Comparison of ENCODE assay signal across 8 mouse cellular contexts in the genomic region with DNA sequence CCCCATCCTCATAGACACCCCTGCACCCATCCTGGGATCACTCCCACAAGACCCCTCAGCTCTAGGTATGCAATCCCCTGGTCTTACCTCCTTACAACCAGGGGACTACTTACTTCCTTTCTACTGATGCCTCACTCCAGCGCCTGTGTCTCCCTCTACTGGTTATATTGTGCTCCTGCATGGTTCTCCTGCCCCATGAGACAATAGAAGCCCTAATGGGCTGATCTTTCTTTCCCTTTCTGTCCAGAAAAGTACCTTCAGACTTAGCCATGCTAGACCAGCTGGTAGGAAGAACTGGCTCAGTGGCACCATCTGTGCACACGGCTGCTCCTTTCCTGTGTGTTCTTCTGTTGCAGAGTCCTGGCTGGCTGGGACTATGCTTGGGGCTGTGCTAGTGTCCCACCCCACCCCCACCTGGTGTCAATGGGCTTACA. TPM values are rescaled to one million over a fixed set of nuclear protein-coding genes. Genes with fewer than 3 reads are reported as not detected.
DNase-seq lines count a peak whose midpoint lies in the region; ATAC-seq and TF ChIP-seq lines count a peak whose summit lies in the region.

No protein-coding gene starts in this region.

- no peak overlapping the region for H3K27ac ChIP-seq in hindbrain, embryonic 16.5 days (ENCODE audit: low read depth, low read length)
- H3K27ac ChIP-seq in stomach, embryonic 15.5 days, result no peak overlapping the region

- no peaks in the 10 kb centered on the region for H3K9me3 ChIP-seq in hindbrain, embryonic 16.5 days (ENCODE audit: control insufficient read depth, low read length)
- no peaks in the 10 kb centered on the region for H3K9me3 ChIP-seq in stomach, embryonic 15.5 days

- no peaks in the 10 kb centered on the region for H3K36me3 ChIP-seq in hindbrain, embryonic 16.5 days (ENCODE audit: control insufficient read depth, insufficient read depth, low read length)
- H3K36me3 ChIP-seq in stomach, embryonic 15.5 days, result no peaks in the 10 kb centered on the region

- peak; percentile 40; the same call in 1 of the 2 replicates for ATAC-seq in hindbrain, embryonic 16.5 days
- peak; percentile 22; the same call in 1 of the 2 replicates for ATAC-seq in stomach, embryonic 15.5 days (ENCODE audit: insufficient read depth, low FRiP score, low read depth)

- peak; percentile 42; the same call in 1 of the 2 replicates for TF ChIP-seq CTCF in lung, adult 2 months (IDR thresholded peaks at IDR 0.05; ENCODE audit: insufficient read depth, low read length)

- H3K9ac ChIP-seq in hindbrain, embryonic 16.5 days (ENCODE audit: low read depth, low read length), result no peak overlapping the region
- H3K9ac ChIP-seq in stomach, embryonic 15.5 days, result no peak overlapping the region

- TF ChIP-seq POLR2A in lung, adult 2 months (IDR thresholded peaks at IDR 0.05; ENCODE audit: borderline replicate concordance, extremely low read depth, low read depth, low read length), result no peak

- H3K4me1 ChIP-seq in hindbrain, embryonic 16.5 days (ENCODE audit: control insufficient read depth, insufficient read depth, low read depth, low read length), result no peaks in the 10 kb centered on the region; the same call in 1 of the 2 replicates
- H3K4me1 ChIP-seq in lung, adult 2 months (ENCODE audit: control insufficient read depth, insufficient read depth, low read length), result peaks cover 5% of the 10 kb centered on the region
- no peaks in the 10 kb centered on the region for H3K4me1 ChIP-seq in stomach, embryonic 15.5 days

- H3K4me2 ChIP-seq in hindbrain, embryonic 16.5 days (ENCODE audit: low read length), result no peak overlapping the region
- H3K4me2 ChIP-seq in stomach, embryonic 15.5 days, result no peak overlapping the region

- no peak overlapping the region for H3K4me3 ChIP-seq in hindbrain, embryonic 16.5 days (ENCODE audit: low read length)
- no peak overlapping the region for H3K4me3 ChIP-seq in lung, adult 2 months (replicated peaks; ENCODE audit: extremely low read depth, low read depth, low read length)
- H3K4me3 ChIP-seq in stomach, embryonic 15.5 days (replicated peaks), result no peak overlapping the region

- 20% methylated on average over 2 of the region's 2 CpGs for WGBS in hindbrain, embryonic 16.5 days
- 16% methylated on average over 2 of the region's 2 CpGs for WGBS in lung, adult 2 months
- WGBS in stomach, embryonic 15.5 days, result 18% methylated on average over 2 of the region's 2 CpGs

- peak; percentile 35 for DNase-seq in kidney, adult 18-20 months
- no peak for DNase-seq in kidney, adult 11 months
- DNase-seq in ES-CJ7 (ENCODE audit: low read depth, low spot score), result peak; percentile 75
- DNase-seq in brain, adult 2 months (ENCODE audit: low read depth, low spot score), result peak; percentile 86
- DNase-seq in lung, adult 2 months, result no peak
- no peak for DNase-seq in right cerebral cortex, postnatal 36 days (ENCODE audit: low spot score in 2 of 2)

- no peaks in the 10 kb centered on the region for H3K27me3 ChIP-seq in hindbrain, embryonic 16.5 days (replicated peaks; ENCODE audit: control insufficient read depth, insufficient read depth, low read length)
- no peaks in the 10 kb centered on the region for H3K27me3 ChIP-seq in stomach, embryonic 15.5 days (replicated peaks)

RNA-seq across cellular contexts. Expression of a gene that starts 22.8 kb away (rescaled TPM):
- 7.9 and 10.6 TPM in 2 replicates for polyA plus RNA-seq in hindbrain, embryonic 16.5 days (2015; fragmentation: Nextera tagmentation; extraction: Ambion mirVana)
- 1.9 and 6.7 TPM in 2 replicates for polyA plus RNA-seq in lung, adult 2 months (2012; rRNA removed)
- polyA plus RNA-seq in stomach, embryonic 15.5 days (2015; fragmentation: Nextera tagmentation; extraction: Ambion mirVana), result 45.2 and 47.0 TPM in 2 replicates

RNA-seq across cellular contexts. Expression of a gene that starts 49.5 kb away (rescaled TPM):
- polyA plus RNA-seq in hindbrain, embryonic 16.5 days (2015; fragmentation: Nextera tagmentation; extraction: Ambion mirVana), result 13.0 and 13.5 TPM in 2 replicates
- 11.9 and 16.8 TPM in 2 replicates for polyA plus RNA-seq in lung, adult 2 months (2012; rRNA removed)
- polyA plus RNA-seq in stomach, embryonic 15.5 days (2015; fragmentation: Nextera tagmentation; extraction: Ambion mirVana), result 11.7 and 12.0 TPM in 2 replicates

Comparison
In these comparisons a context has a peak if more than half of its experiments do, and no peak if none do; other contexts are left out.
1. DNase-seq: peak in kidney, adult 18-20 months (single experiment), ES-CJ7 (single experiment) and brain, adult 2 months (single experiment); none in kidney, adult 11 months (single experiment), lung, adult 2 months (single experiment) and right cerebral cortex, postnatal 36 days (0 of 2).